Mouse (Mus musculus): ENCODE measurements at regions not wholly inside any gene's neighbourhood (a gene's known extent, or its start where the extent isn't known, plus 50 kb on each side); places are given as distances from the start of the nearest gene placed in this dataset.
A peak's percentile ranks its signal among the peaks of the same experiment; 100 is the strongest.

DNA sequence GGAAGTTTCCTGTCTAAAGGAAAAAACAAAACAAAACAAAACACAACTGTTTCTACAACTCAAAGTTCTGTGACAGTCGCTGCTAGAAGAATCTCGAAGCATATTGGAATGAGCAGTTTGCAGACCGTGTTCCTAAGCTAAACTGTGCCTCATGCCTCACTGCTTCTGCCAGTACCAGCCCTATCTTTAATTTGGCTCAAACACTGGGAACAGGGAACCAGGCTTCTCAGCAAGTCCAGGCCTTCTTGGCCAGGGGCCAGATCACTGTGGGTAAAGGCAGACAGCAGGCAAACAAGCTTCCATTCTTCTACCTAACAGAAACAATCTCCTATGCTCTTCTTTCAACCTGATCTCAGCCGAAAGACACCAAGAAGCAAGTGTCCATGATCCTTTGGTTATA lies 56.5 kb downstream of the Tmsb4x start:
- peak; percentile 14 for DNase-seq (ENCODE audit: low read depth, low spot score)

DNA sequence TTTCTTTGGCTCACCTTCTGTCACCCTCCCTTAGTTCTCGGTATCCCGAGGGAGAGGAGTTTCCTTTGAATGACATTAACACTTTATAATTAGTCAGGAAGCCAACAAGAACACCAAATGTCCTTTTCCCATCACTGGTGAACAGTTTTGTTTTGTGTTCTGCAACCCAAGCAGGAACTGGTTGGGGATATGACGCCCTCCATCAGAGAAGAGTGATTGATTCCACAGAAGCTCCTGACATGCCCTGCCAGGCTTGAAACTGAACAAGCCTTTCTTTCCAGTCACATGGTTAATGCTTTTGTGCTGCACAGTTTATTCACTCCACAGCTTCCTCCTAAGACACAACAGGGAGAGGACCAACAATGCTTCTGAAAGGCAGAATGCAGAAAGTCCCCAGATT lies 57.8 kb downstream of the Tmsb4x start:
- no peak for DNase-seq (ENCODE audit: low read depth, low spot score)

DNA sequence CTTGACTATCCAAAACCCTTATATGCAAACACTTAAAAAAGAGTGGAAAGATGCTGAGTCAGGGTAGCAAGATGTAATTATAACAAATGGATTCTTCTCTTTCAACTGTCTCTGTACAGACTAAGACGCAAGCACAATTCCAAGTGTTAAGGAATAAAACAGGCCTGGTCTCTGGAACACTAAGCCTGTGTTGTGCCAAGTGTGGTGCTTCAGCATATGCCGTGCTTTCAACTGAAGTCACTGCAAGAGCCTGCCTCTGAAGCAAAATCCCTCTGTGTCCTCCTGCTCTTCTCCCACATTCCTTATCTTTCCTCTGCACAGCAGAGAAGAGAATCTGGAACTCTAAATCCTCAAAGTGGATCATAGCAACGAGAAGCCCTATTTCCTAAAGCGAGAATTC lies 59.7 kb downstream of the Tmsb4x start:
- no peak for DNase-seq (ENCODE audit: low read depth, low spot score)

DNA sequence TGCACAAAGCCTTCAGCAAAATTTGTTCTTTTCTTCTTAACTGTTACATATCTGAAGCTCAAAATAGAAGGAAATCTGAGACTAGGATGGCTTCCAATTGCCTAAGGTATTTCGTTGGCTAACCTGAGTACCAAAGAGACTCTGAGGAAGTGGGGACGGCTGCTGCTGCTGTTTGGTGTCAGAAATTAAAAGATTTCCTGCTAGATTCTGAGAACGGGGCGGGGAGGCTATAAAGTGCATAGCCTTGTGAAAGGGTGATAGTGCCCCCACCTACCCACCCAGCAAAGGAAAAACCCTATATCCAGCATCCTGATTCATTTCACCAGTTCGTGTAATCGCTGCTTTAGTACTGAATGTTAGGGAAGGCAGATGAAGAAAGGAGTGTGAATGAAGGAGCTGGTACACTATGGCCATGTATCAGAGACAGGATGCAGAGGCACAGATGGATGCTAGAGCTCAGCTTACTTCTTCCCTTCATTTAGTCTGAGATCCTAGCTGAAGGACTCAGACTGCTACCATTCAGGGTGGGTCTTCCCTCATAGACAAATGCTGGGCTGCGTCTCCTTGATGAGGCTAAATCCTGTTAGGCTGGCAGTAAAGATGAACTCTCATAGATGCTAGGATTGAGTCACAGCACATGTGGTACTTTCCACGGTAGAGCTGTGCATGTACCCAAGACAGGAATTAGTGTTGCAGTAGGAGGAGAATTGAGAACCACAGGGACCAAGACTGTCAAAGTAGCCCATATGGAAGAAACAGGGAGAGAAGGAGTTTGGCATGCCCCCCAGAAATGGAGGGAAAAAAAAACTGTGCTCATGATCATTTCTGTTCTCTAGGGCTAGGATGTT lies 62.4 kb downstream of the Tmsb4x start:
- DNase-seq (ENCODE audit: low read depth, low spot score) = no peak

DNA sequence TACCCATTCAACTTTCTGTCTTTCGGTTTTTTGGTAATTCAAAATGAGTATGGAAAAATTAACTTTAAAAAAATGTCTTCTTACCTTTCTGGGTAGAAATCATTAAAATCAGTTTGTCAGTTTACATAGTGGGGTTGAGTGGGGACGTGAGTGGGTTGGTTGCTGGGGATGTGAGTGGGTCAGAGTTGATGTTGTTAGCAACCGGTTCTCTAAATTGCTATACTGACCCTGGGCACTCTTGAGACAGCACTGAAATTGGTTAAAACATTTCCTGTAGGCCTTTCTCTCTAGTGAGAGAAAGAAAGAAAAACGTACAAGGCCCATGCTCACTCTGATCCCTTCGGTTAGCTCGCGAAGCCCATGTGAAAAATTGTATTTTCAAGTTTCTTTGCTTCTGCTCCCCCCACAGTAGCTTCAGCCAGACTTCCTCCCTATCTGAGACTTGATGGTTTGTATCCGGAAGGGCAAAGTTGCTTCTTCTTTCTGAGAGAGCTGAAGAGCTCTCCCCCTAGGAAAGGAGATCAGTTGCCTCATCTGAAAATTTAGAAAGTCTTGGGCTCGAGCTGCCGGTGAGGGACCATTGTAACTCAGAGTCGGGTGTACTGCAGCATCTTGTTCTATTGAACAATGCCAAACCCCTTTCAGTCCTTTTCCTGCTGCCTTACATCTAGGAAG lies 63.5 kb downstream of the Tmsb4x start:
- no peak for DNase-seq (ENCODE audit: low read depth, low spot score)

DNA sequence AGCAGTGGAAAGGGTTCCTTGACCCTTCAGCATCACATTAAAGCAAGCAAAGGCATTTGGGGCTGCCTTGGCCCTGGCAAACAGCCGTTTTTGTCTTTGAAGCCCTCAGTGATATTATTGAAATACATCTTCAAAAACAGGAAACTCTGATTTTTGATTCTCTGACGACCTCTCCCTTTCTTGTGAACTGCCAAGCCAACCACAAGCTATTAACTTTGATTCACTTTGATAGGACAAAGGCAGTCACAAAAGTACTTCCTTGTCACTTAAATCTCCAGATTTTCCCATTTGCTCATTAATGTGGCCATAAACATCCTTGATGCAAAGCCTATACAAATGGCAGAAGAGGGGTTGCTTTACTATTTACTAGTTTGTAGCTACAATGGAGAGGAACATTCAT lies 70.0 kb downstream of the Tmsb4x start:
- DNase-seq (ENCODE audit: low read depth, low spot score) = no peak

DNA sequence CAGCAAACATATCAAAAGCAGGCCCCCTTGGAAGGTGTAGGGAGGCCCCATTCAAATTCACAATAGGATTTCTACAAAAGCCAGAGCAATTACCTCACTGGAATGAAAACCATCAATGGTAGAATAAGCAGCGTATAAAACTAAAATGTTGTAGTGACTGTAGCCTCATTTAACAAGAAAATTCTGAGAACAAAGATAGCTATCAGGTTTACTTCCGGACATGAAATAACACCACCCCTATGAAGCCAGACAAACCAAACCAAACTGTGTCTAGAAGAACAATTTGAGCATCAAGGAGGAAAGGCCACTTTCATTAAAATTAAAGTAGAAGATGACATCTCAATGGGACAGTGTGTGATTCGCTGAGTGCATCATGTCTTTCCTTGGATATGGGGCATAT lies 74.9 kb downstream of the Tmsb4x start:
- DNase-seq (ENCODE audit: low read depth, low spot score) = no peak

DNA sequence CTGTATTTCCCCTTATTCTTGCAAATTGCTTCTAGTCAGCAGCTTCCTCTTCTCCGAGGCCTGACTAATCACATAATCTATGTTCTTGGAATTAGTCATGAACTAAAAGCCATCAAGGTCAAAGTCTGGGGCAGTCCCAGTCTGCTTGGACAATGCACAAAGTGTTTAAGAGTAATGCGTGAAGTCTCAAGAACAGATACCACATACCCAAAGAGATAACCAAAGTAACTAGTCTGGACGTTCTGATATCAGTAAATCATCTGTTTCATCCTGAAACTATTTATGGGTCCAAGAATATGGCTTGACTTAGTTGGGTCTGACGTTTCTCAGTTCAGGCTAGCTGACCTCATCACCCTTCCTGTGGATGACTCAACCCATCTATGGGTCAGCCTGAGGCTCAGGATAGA lies 76.1 kb downstream of the Tmsb4x start:
- DNase-seq (ENCODE audit: low read depth, low spot score) = no peak

DNA sequence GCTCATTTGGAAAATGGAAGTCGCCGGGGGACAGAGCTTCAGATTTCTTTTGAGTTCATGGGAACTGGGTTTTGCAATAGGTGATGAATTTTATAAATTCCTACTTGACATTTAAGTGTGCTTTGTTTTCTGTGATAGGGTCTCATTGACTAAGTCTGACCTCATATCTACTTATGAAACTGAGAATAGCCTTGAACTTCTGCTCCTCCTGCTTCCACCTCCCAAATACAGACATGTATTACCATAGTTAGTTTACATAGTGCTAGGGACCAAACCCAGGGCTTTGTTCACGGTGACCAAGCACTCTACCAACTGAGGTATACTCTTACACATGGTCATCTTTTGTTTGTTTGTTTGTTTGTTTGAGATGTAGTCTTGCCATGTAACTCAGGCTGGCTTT lies 77.8 kb downstream of the Tmsb4x start:
- DNase-seq (ENCODE audit: low read depth, low spot score) = no peak

DNA sequence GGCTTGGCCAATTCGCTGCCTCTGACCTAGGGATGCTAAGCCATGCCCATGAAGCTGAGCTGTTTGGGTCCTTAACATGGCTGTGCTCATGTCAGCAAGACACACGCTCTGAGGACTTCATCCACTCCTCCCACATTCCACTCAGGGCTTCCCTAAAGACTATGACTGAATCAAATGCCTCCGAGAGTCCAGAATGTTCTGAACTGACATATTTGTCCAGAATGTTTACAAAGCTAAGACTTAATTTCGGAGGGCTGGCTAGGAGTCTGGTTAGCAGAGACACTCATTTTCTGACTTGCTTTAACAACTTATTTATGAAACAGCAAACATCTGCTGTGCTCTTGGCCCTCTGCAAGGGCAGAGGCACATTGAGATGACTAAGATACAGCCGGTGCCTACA lies 78.5 kb downstream of the Tmsb4x start:
- DNase-seq (ENCODE audit: low read depth, low spot score) = no peak

DNA sequence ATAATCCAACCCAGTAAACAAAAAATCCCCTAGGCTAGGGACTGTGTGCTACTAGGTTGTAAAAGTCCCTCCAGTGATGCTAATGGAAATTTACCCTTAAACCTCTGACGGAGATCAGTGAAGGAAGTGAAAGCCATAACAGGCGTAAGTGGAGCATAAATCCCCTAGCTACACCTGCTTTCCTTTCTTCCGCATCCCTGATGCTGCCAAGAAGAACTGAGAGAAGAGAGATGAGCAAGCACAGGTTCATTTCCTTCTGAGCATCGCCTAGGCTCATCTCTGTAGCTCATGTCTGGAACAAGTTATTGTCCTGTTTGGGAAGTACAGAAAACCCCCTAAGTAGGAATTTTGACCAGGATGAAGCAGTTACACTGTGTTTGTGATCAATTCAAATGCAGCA lies 89.8 kb downstream of the Tmsb4x start:
- no peak for DNase-seq (ENCODE audit: low read depth, low spot score)

DNA sequence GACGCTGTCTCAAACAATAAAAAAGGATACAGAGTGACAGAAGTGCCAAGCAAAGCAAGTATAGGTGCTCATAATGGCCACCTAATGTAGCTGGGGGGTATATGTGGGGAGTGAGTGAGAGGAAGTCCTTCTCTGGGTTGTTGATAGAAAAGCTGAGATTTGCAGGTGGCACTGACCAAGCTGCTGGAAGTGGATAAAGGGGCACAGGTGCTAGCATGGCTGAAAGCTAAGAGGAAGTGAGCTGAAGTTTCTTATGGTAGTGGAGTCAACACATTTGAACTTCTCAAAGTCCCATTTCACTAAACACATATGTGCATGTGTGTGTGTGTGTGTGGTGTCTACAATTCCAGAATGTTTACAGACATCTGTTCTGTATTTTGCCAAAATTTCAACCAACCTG lies 94.0 kb downstream of the Tmsb4x start:
- DNase-seq (ENCODE audit: low read depth, low spot score) = no peak

DNA sequence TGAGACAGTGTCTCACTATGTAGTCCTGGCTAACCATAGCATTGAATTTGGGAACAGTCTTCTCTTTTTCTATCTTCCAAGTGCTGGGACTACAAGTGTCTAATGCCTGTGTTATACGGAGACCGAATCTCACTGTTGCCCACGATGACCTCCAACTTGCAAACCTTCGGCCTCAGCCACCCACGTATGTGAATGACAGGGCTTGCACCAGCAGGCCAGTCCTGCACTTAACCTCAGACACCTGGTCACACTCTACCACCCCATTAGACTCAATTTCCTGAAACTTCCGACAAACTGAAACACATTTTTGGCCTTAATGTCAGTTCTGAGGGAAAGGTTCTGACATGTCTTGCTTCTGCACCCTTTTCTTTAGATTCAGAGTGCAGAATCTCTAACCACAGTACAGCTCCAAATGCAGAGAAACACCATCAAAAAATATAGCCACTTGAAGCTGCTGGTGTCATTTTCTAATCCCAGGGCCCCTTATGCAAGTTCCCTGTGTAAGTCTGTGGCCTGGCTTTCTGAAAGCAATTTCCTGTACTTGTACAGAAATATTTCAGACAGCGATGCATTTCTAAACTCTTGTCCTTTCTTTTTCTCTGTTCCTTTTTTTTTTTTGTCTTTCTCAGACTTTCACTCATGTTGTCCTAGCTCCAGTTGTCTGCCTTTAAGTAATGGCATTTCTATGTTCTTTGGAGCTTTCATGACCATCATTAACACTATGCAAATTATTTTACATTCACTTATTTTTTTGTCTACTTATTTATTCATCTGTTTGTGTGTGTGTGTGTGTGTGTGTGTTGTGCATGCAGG lies 97.8 kb downstream of the Tmsb4x start:
- no peak for DNase-seq (ENCODE audit: low read depth, low spot score)

DNA sequence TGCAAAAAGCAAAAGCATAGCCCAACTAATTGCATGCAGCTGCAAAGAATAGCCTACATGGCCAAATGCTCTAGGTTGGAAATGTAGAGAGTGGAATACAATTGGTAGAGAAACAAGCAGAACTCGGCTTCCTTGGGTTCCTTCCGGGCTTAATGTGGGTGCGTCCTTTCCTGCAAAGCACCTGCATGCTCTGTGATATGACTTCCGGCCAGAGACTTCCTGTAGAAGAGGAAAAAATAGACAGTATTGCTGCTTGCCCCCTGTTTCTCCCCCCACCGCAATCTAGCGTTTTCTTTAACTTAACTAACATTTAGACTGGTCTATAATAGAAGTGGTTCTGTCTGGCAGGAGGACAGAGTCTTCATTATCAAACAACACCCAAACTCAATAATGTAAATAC lies 100.8 kb downstream of the Tmsb4x start:
- no peak for DNase-seq (ENCODE audit: low read depth, low spot score)

DNA sequence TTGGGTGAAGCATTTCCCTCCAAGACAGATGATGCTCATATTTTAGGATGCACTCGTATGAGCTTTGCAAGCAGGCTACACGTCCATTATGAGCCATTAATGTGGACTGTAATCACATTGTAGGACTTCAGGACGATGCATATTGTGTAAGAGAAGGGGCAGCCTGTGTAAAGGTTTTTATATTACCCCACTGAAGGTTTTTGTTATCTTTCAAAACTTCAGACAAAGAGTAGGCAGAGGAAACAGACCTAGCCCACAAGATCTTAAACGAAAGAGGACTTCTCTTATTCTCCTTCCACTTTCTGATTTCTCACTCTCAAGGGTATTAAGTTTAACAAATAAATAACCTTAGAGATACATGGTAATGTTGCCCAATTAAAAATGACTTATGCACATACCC lies 101.6 kb downstream of the Tmsb4x start:
- DNase-seq (ENCODE audit: low read depth, low spot score) = no peak

DNA sequence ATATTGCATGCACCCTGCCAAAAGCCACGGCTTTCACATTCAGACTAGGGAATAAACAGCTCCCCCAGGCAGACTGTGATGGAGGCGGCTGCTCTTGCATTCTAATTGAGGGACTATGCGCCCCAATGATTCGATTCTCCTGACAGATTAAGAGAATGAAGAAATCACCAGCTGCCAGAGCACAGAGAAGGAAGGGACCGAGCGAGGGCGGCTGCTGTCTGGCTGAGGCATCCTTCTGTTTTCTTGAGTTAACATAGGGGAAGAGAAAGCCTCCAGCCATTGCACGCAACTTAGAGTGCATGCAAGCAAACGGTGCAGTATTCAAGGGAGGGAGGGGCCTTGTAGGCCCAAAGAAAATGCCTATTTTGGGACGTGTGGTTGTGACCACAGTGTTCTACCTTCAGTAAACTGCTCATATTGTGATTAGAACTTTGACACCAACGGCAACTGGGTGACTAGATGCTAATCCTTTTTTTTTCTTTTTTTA lies 103.1 kb downstream of the Tmsb4x start:
- no peak for DNase-seq (ENCODE audit: low read depth, low spot score)

DNA sequence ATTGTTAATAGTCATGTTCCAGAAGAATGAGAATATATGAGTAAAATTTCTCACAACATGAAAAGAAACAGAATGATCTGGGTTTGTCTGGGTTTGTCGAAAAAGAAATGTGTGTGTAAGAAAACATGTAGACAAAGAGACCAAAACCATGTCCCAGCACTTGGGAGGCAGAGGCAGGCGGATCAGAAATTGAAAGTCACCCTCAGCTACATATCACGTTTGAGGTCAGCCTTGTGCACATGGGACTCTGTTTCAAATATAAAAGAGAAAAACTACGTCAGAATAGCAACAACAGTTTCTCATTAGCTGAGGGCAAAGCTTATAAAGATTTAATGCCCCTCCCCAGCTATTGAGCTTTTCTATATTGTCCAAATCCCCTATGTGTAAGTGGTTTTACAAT lies 103.8 kb downstream of the Tmsb4x start:
- no peak for DNase-seq (ENCODE audit: low read depth, low spot score)

DNA sequence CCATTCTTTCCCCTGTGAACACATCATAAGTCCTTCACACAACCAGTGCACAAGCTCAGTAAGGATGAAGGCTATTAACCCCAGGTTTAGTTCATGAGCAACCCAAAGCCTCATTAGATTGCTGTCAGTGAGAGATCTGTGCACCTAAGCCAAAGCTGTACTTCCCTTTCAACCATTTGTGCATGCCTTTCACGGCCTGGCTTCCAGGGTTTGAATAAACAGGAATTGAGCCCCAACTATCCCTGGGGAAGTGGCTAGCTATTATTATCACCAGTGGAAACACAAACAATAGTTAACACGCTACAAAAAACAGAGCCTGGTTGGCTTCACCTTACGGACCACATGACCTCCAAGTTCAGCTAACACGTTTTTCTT lies 104.9 kb downstream of the Tmsb4x start:
- no peak for DNase-seq (ENCODE audit: low read depth, low spot score)

DNA sequence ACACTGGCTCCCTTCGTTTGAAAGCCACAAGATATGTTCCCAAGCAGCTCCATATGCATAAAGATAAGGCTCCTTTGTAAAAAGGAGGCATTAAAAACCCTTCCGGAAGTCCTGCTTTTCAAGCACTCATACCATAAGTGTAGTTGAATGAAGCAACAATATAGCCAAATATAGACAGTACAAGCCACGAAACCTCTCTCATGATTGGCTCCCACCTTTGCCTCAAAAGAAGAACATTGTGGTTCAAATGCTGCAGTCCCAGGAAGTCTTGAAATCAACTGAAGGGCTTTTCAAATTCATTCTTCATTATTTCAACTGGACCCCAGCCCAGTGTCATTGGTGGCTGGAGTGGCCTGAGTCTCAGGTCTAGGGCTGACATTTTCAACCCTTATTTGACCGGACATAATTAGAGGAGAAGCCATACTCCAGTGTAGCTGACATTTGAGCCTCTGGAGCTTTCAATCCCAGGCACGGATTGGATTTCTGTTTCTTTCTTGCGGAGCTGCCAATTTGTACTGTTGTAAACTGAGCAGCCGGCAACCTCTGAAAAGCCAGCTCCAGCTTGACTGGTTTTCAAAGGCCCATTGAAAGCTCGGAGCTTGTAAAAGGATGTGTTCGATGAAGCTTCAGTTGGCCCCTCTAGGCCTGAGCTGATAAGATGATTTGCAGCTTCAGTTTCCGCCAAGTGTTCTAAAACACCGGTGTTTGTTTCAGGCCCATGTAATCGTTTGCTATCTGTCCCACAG lies 105.4 kb downstream of the Tmsb4x start:
- no peak for DNase-seq (ENCODE audit: low read depth, low spot score)

DNA sequence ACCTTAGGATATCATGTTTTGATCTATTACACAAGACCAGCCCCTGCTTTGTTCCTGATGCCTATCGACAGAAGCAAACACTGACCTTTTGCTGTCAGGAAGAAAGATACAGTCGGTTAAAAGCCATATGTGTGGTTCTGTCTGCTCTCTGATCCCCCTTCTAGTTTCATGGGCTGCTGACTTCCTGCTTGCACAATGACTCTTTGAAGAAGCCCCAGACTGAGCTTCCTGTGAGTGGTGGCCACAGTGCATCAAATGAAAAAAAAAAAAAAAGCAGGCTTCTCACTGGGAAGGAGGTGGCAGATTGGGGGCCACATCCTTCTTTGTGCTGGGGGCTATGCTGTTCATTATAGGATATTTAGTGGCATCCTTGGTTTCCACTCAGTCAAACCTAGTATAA lies 107.2 kb downstream of the Tmsb4x start:
- no peak for DNase-seq (ENCODE audit: low read depth, low spot score)

DNA sequence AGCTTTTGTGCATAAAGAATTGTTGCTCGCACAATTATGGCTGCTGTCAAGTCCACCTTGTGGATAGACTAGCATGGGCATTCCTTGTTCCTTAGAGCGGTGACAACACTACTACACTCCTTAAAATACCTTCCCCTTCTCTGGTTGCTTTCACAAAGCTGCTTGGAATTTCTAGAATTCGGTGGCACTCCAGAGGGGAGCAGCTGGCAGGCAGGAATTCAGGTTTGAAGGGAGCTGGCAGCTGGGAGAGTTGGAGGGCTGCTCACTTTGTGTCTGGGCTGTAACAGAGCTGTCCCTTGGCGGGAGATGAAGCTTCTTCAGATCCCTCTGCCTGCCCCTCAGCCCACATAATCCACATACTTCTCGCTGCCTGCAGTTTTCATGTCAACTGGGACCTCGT lies 109.7 kb downstream of the Tmsb4x start:
- no peak for DNase-seq (ENCODE audit: low read depth, low spot score)

DNA sequence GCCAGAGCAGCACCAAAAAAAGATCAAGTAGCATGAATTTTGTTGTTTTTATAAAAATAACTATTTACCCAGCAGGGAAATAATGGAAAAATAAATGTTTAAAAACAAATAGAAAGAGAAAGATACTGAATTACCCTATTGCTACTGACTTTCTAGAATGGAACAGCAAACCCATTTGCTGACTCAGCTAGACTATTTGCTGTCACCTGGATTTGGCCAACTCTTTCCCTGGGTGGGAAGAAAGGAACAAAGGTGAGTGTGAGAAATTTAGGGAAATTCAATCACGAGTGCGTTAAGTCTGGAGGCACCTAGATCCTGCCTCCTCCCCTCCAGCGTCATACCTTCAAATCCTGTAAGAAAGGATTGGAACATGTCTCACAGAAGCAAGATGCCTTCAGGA lies 110.2 kb downstream of the Tmsb4x start:
- no peak for DNase-seq (ENCODE audit: low read depth, low spot score)
